Mouse (Mus musculus): ENCODE data around the gene Ramp2.

Gene Ramp2

DNA sequence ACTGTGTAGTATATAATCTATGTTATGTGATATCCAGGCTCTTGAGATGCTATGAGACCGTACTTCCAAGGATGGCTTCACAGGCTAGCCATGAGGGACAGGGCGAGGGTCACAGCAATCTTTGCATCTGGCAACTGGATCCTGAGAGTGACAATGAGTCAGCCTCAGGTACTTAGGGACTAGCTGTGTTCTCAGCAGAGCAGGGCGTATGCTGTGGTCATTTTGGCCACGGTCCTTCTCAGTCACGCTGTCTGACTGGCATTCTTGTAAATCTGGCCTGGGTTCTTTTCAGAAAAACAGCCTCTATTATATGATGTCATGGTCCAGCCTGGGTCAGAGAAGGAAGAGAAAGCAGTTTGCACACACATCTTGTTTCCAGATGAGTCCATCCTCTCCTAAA is 9.0 kb upstream of the Ramp2 start:
- DNase-seq: no peak

DNA sequence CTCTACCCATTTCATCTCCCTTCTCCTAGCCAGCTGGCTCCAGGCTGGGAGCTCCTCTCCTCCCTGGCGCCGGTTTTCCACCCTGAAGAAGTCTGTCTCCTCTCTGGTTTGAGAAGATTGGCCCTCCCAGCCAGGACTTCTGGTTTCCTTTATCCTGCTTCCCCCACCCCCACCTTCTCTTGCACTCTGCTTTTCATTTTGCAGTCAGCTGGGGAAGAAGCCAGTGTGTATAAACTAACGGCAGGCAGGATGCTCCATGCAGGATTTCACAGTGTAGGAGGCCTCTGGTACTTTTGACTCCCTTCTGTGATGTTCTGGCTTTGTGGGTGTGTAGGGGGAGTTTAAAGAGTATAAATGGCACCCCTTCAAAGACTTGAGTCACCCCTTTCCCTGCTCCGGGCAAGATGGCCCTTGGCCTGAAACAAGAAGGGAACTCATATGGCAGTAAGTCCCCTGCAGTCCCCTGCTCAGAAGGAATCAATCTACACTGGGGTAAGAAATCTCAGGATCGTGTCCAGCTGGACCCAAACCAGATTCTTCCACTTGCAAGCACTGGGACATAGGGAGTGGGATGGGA is 7.7 kb upstream of the Ramp2 start:
- no peak for DNase-seq

DNA sequence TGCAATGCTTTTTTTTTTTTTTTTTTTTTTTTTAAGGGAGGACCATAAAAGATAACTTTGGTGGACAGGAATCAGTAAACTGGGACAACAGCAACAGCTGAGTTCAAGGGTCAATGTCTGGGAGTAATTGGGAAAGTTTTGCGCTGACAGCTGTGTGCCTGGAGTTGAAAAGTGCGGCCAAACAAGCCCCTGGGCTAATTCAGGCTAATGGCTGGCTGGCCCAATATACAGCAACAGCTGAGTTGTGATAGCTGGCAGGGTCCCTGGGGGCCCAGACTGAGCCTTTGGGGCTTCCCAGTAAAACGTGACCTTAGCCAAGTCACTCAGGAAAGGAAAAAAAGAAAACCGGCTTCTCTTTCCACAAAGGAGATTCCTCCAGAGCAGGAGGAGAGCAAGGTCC is 757 bp upstream of the Ramp2 start:
- no peak for DNase-seq

DNA sequence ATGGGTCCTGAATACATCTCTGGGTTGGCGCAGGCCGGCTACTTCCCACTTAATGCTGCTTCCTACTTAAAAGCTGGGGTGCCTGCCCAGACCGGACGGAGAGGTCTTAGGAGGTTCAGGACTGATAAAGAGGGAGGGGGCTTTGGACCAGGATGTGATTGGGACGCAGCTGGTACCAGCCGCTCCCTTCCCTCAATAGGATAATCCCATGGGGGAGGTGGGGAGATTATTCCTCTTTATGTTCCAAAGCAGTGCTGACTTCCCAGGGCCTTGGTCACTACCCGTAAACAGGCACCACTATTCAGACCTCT is 829 bp downstream of the Ramp2 start:
- no peak for DNase-seq

DNA sequence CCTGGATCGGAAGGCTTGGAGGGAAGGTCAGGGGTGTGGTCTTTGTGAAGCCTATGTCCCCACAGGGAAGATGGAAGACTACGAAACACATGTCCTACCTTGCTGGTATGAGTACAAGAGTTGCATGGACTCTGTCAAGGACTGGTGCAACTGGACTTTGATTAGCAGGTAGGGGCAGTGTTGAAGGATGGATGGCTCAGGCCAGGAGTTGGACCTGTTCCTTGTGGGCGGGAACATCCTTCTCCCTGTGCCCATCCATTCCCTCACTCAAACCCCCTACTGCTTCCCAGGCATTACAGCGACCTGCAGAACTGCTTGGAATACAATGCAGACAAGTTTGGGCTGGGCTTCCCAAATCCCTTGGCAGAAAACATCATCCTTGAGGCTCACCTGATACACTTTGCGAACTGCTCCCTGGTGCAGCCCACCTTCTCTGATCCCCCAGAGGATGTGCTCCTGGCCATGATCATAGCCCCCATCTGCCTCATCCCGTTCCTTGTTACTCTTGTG is 1.7 kb downstream of the Ramp2 start:
- no peak for DNase-seq

DNA sequence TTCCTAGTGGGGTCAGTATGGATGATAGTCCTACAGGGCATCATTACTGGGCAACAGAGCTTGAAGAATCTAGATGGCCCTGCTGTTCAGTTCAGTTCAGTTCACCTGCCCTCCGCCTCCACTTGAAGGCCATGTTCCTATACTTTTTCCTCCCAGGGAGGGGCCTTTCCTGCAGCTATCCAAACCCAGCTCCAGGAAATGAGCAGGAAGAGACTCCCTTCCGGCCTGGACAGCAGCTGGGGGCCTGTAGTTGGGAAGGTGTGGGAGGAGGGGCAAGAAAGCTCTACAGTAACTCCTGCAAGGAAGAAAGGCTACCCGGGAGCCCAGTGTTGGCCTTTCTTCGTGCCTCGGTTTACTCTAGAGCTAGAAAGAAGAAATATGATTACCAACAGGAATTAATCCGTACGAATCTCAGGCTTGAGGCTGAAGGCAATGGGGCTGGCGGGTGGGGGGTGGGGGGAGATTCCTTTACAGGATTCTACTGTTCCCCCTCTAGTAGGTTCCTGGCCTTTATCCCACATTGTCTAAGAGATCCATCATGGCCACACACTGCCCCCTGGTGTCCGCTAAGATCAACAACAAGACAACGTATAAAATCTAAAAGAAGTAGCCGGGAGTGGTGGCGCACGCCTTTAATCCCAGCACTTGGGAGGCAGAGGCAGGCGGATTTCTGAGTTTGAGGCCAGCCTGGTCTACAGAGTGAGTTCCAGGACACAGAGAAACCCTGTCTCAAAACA is 2.6 kb downstream of the Ramp2 start:
- peak; percentile 42 to 49 for DNase-seq

DNA sequence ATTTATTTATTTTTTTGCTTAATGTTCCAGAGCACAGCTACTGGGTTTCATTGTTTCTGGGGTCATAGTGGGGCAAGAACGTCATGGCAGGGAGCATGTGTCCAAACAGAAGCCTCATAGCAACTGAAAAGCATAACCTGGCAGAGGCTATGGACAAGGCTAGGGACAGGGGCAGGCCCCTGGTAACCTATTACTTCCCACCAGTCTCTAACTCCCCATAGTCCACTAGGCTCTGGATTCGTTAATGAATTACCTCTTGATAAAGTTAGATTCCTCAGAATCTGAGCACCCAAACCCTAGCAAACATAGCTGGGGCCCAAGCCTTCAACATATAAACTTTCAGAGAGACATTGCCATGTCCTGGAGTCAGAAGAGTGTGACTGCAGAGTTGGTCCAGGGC is 5.2 kb downstream of the Ramp2 start:
- no peak for DNase-seq

DNA sequence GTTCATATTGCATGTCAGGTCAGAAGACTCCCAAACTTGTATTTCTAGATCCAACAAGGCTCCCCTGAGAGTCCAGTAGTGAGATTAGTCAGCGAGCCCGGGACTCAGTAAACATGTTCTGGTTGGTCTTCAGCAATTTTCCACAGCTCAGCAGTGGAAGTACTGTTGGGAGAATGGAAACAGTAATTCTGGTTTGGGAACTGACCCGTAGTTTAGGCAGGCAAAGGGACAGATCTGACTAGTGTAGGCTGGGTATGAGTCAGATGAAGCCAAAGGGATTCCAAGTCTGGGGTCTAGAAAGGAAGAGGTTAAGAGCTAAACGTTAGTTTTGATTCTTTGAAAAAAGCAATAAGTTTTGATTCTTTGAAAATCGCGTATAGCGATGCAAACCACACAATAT is 7.1 kb downstream of the Ramp2 start:
- no peak for DNase-seq

DNA sequence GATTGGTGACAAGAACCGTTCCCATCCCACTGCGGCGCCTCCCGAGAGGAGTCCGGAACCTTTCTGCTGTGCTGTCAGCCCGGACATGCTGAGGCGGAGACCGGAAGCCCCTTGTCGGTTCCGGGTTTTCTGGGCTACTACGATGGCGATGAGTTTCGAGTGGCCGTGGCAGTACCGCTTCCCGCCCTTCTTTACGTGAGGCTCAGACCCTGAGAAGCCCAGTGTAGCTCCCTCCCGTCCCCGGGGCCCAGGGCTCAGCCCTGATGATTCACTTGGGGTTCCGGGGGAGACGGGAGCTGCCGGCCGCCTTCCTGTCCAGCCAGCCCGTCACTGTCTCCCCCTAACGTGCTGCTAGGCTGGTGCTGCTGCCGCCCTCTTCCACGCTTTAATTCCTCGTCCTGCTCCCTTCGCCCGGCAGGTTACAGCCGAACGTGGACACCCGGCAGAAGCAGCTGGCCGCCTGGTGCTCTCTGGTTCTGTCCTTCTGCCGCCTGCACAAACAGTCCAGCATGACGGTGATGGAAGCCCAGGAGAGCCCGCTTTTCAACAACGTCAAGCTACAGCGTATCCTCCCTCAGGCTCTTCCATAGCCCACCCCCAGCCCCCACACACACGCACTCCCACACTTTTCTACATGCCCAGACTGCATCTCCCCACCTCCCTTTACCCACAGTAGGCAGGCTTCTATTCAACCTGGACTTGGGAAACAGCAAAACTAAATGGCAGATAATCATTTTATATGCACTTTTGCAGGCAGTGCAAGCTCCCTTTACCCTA is 8.0 kb downstream of the Ramp2 start, which contains the start of gene Vps25:
TSS of gene Vps25 (plus strand) at position 95 of the 777 bp plus-strand sequence.
- DNase-seq: peak; percentile 81

DNA sequence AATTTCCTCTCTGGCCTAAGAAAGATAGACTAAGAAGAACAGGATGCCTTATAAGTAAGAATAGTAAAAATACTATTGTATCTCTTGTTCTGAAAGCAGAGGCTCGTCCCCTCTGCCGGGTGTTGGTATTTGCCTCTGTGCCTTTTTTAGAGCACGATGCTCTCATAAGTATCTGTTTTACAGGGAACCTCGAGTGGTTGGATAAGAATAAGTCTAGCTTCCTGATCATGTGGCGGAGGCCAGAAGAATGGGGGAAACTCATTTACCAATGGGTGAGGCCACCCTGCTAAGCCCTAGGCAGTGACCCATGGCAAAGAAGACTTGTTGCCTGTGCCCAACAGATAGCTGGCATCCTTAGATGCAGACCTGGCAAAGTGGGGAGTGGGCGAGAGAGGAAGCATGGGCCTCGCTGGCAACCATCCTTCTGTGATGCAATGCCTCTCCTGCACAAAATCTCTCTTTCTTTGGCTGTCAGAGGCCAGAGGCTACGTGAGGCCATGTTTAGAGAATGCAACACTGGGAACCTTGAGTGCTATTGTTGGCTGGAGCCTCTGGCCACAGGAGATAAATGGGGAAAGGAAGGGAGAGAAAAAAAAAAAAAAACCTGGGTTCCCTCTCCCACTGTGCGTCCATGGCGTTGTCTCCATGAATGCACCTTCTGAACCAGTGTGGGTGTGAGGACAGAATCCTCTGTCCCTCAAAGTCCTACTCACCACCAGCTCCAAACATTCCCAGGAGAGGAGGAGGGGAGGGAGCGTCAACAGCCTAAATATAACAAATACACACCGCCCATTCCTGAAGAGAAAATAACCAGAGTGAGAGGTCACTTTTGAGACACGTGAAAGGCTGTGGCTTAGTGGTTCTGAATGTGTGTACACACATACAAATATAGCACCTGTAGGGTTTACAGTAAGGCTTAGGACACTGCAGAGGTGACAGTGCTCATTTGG is 10.3 kb downstream of the Ramp2 start:
- DNase-seq: no peak

DNA sequence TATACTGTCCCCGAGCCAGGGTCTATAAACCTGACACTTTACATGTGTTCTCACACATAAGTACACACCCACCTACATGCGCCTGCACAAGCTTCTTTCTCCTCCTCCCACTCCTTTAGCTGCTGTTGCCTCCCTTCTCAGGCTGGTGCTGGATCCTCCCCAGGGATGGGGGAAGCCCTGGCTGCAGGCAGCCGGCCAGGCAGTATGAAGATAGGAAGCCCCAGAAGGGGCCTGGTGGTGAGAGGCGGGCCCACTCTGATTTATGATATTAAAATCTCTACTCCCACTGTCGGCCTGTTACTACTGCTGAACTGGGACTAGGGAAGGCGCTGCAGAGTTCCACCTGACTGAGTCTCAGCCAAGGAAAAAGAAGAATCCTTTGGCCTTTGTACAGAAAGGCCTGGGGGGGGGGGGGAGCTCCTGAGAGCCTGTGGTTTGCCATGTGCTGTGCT is 13.5 kb downstream of the Ramp2 start:
- DNase-seq: no peak

DNA sequence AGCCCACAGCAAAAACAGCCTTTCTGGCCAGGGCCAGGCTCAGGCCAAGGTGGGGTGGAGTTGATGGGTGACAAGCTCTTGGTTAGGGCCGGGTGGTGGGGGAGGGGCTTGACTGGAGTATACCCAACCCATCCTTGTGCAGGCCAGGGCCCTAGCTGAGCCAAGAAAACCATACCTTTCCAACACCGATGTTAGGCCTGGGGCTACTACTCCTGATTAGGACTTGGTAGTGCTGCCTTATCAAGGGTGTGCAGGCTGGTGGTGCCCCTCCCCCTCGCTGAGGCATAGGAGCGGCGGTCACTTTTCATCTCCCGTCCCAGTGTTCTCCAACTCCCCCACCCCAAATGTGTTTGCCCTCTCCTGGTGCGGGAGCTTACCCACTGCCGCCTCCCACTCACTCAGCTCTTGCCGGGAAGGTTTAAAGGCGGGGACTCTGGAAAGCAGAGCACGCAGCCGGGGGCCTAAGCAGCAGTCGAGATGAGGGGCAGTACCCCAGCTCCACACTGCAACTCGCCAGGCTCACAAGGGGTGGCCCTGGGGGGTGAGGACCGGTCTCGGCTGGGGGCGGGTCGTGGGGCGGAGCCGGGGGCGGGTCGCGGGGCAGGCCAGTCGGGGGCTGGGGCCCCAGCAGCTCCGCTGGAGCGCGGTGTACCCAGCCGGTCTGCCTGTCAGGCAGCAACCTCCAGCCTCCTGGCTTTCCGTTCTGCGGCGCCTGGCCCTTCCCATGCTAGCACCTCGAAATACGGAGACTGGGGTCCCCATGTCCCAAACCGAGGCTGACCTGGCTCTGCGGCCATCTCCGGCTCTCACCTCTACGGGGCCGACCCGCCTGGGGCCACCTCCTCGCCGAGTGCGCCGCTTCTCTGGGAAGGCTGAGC is 14.4 kb downstream of the Ramp2 start, which contains the start of gene Wnk4:
TSS of gene Wnk4 (plus strand) at position 620 of the 878 bp plus-strand sequence.
- DNase-seq: peak; percentile 35 to 45

DNA sequence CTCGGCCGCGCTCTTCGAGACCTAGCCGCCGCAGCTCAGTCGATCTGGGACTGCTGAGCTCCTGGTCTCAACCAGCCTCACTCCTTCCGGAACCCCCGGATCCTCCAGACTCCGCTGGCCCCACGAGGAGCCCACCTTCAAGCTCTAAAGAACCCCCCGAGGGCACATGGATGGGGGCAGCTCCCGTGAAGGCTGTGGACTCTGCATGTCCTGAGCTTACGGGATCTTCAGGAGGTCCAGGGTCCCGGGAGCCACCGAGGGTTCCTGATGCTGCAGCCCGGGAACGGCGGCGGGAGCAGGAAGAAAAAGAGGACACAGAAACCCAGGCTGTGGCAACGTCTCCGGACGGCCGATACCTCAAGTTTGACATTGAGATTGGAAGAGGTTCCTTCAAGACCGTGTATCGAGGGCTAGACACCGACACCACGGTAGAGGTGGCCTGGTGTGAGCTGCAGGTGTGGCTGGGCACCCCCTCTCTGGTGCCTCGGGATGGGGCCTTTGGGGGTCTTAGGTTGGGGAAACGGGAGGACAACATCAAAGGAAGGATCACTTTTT is 15.1 kb downstream of the Ramp2 start:
- DNase-seq: no peak

DNA sequence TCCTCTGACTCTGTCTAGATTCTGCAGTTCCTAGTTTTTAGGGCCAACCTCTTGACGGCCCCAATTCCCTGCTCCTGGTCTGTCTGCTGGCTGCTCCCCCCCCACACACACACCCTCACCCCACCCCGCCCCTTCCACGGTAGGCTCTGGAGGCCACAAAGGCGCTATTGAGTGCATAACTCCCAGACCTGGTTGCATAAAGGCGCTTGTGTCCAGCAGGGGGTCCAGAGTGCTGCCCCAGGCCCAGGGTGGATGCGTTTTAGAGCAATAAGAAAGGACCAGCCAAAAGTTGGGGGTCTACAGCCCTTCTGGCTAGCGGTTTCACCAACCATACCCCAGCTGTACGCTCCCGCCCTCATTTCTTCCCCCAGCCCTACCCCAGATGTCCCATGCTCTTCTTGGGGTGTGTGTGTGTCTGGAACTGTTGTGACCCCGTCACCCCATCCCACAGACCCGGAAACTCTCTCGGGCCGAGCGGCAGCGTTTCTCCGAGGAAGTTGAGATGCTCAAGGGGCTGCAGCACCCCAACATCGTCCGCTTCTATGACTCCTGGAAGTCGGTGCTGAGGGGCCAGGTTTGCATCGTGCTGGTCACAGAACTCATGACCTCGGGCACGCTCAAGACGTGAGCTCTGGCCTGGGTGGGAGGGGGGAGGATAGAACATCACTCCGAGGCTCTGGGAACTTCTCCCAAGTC is 16.6 kb downstream of the Ramp2 start:
- no peak for DNase-seq

DNA sequence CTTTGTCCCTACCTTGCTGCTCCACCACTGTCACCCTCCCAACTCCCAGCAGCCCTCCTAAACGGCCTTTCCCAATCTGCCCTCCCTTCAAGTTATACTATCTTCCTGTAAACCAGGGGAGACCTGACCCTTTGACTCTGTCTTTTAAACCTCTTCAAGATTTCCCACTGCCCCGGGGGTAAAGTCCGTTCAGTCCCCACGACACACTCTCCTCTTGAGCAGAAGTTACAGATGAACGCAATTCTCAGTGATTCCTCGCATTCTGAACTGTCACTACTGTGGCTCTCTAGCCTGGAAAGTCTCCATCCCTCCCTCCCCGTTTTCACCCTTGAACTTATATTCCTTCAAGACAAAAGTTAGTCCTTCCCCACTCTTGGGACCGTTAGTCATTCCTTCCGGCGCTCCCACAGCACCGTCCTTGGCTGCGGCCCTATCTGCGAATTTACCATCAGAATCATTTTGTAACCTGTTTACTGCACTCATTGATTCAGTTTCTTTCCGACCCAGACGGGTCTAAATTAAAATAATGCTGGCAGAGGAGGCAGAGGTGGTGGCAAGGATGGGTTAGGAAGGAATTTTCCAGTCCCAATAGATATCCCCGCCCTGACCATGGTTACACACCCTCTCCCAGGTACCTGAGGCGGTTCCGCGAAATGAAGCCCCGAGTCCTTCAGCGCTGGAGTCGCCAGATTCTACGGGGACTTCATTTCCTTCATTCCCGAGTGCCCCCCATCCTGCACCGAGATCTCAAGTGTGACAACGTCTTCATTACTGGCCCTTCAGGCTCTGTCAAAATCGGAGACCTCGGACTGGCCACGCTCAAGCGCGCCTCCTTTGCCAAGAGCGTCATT is 17.5 kb downstream of the Ramp2 start:
- DNase-seq: no peak

DNA sequence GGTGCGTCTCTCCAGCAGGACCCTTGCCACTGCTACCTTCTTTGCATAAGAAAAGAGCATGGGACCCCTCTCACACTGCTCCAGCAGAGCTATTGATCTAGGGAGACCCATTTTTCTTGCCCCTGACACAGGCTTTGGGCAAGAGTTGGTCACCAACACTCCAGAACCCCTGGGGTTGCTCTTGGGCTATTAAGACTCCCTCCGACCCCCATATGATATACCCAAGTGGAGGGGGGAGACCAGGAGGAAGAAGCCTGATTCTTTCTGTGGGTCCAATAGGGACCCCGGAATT is 18.1 kb downstream of the Ramp2 start:
- no peak for DNase-seq

DNA sequence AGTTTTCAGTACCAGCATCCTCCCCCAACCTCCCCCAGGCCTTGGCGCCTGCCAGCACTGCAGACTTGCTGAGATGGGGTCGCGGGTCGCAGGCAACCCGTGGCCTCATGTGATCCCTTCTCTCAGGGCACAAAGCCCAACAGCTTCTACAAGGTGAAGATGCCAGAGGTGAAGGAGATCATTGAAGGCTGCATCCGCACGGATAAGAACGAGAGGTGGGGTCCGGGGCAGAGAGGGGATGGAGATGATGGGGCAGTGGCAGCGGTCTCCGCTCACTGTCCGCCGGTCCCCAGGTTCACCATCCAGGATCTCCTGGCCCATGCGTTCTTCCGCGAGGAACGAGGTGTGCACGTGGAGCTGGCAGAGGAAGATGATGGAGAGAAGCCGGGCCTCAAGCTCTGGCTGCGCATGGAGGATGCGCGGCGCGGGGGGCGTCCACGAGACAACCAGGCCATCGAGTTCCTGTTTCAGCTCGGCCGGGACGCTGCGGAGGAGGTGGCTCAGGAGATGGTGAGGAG is 19.2 kb downstream of the Ramp2 start:
- no peak for DNase-seq

DNA sequence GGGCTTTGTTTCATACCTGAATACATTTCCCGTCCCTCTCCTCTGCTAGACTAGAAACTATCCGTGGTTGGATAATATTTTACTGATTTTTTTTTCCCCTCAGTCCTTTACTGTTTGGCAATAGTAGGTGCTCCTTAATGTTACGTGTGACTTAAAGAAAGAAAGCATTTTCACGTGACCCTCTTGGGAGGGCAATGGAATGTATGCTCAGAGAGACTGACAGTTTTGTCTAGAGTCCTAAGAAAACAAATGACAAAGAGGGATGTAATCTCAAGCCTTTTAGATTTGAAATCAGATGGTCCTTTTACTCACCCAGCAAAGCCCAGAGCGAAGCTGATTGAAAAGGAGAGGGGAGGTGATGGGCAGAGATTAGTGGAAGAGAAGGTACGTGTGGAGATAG is 20.1 kb downstream of the Ramp2 start:
- no peak for DNase-seq

DNA sequence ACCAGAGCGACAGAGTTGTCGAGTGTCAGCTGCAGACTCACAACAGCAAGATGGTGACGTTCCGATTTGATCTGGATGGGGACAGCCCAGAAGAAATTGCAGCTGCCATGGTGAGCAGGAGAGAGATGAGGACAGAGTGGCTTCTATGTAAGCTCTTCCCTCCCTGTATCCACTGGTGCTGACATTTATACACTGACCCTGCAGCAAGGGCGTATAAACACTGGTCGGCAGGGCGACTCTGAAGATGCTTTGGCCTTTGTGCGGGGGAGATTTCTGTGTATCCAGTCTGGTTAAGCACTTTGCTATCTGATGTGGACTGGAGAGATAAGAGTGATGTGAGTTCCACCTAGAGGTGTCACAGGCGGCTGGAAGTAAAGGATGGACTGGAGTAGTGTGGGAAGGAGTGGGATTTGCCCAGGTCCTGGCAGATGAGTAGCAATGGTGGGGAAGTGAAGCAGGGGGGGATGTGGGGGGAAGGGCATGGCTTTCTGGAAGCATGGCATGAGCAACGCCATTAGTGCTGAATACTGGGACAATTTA is 23.8 kb downstream of the Ramp2 start:
- DNase-seq: no peak
